Mouse (Mus musculus): ENCODE results near the gene Fam186a. TPM values are rescaled to one million over a fixed set of nuclear protein-coding genes. Genes with fewer than 3 reads are reported as not detected.
A peak's percentile ranks its signal among the peaks of the same experiment; 100 is the strongest.
"Not testable (repeated sequence)": the region's sequence is repeated elsewhere in the genome, so short reads cannot be mapped to it uniquely, and the experiment has no call there.

Fam186a gene
- total RNA-seq, 2 experiments from 2014 or later, result 0.05 to 0.18 TPM

- no peak for DNase-seq
These were observed 32.4 kb downstream of the Fam186a start for GRCm38 (mm10) chr15:99934501-99934900.

- no peak for DNase-seq
These were observed 35.6 kb downstream of the Fam186a start for GRCm38 (mm10) chr15:99931231-99931630.

- DNase-seq, result no peak
These were observed 47.2 kb downstream of the Fam186a start for GRCm38 (mm10) chr15:99919601-99920158.

- DNase-seq, result no peak
These were observed 49.6 kb downstream of the Fam186a start for GRCm38 (mm10) chr15:99917264-99917663.

- DNase-seq, result no peak
These were observed 52.2 kb downstream of the Fam186a start for GRCm38 (mm10) chr15:99914613-99915012.

GRCm38 (mm10) chr15:99911785-99912184 is 55.1 kb downstream of the Fam186a start:
- no peak for DNase-seq

- DNase-seq, result peak; percentile 30
These were observed 57.4 kb downstream of the Fam186a start for GRCm38 (mm10) chr15:99909339-99909996.

GRCm38 (mm10) chr15:99907514-99907913 is 59.3 kb downstream of the Fam186a start:
- DNase-seq, result no peak

- no peak for DNase-seq
These were observed 59.8 kb downstream of the Fam186a start for GRCm38 (mm10) chr15:99907041-99907440.

- DNase-seq, result no peak
These were observed 62.0 kb downstream of the Fam186a start for GRCm38 (mm10) chr15:99904841-99905240.

GRCm38 (mm10) chr15:99904333-99904732 is 62.5 kb downstream of the Fam186a start:
- DNase-seq, result peak; percentile 81

GRCm38 (mm10) chr15:99903227-99903626 is 63.6 kb downstream of the Fam186a start:
- no peak for DNase-seq

GRCm38 (mm10) chr15:99902786-99903185 is 64.1 kb downstream of the Fam186a start:
- DNase-seq, result no peak

GRCm38 (mm10) chr15:99896621-99897020 is 70.2 kb downstream of the Fam186a start:
- DNase-seq, result no peak

GRCm38 (mm10) chr15:99891355-99891754 is 75.5 kb downstream of the Fam186a start:
- no peak for DNase-seq

- DNase-seq, result no peak
These were observed 76.2 kb downstream of the Fam186a start for GRCm38 (mm10) chr15:99890412-99891236.

GRCm38 (mm10) chr15:99889275-99889874 is 77.5 kb downstream of the Fam186a start:
- no peak for DNase-seq

GRCm38 (mm10) chr15:99887130-99887529 is 79.7 kb downstream of the Fam186a start:
- not testable (repeated sequence) for DNase-seq

- no peak for DNase-seq
These were observed 82.8 kb downstream of the Fam186a start for GRCm38 (mm10) chr15:99884038-99884437.

GRCm38 (mm10) chr15:99878541-99878940 is 88.3 kb downstream of the Fam186a start:
- no peak for DNase-seq

GRCm38 (mm10) chr15:99875334-99875869 is 91.5 kb downstream of the Fam186a start, which contains the start of gene Lima1:
Gene Lima1, minus strand, starts transcription at chr15:99875456.
- DNase-seq, result peak; percentile 87

GRCm38 (mm10) chr15:99874612-99875333 is 92.1 kb downstream of the Fam186a start:
- DNase-seq, result peak; percentile 21

Measured in gastrocnemius, postnatal 10 days (tissue).